Mouse (Mus musculus) limb, embryonic 13.5 days (tissue): ENCODE measurements around the gene Phlda2. TPM values are rescaled to one million over a fixed set of nuclear protein-coding genes. Genes with fewer than 3 reads are reported as not detected.

Experiments
- ATAC-seq: fragments of 200-750 bp; cut with Nextera tagmentation; 2 replicates; pipeline ENCODE4 v1.8.0; 2017; ENCODE audit warnings: low read depth, moderate number of reproducible peaks, moderate TSS enrichment; ENCODE audit not compliant: low FRiP score
- H3K27ac ChIP-seq: fragments of 300-500 bp; sonication (generic); 2 replicates; pipeline ENCODE4 v1.5.1; 2015; ENCODE audit warnings: inconsistent platforms, mild to moderate bottlenecking, moderate library complexity
- H3K27me3 ChIP-seq: fragments of 300-500 bp; sonication (generic); 2 replicates; pipeline ENCODE4 v1.6.1; 2015; ENCODE audit warnings: mild to moderate bottlenecking, inconsistent platforms
- H3K36me3 ChIP-seq: fragments of 300-500 bp; sonication (generic); 2 replicates; pipeline ENCODE4 v1.6.1; 2015; ENCODE audit warnings: inconsistent platforms, mild to moderate bottlenecking, moderate library complexity
- H3K4me1 ChIP-seq: fragments of 300-500 bp; sonication (generic); 2 replicates; pipeline ENCODE4 v1.6.1; 2015; ENCODE audit warnings: inconsistent platforms
- H3K4me2 ChIP-seq: fragments of 300-500 bp; sonication (generic); replicated peaks from 2 replicates; pipeline ENCODE4 v1.6.1; 2015; ENCODE audit warnings: inconsistent platforms, mild to moderate bottlenecking, moderate library complexity
- H3K4me3 ChIP-seq: fragments of 300-500 bp; sonication (generic); 2 replicates; pipeline ENCODE4 v1.5.1; 2015; ENCODE audit warnings: moderate library complexity, mild to moderate bottlenecking, inconsistent platforms
- H3K9ac ChIP-seq: fragments of 300-500 bp; sonication (generic); 2 replicates; pipeline ENCODE4 v1.6.1; 2015; ENCODE audit warnings: mild to moderate bottlenecking, inconsistent platforms
- H3K9me3 ChIP-seq: fragments of 300-500 bp; sonication (generic); 2 replicates; pipeline ENCODE4 v1.6.1; 2016; ENCODE audit warnings: inconsistent platforms
- WGBS: fragments of 180-500 bp; shearing (Covaris S2); methylation state at CpG from one replicate; pipeline ENCODE4 v1.1.7; 2015; 5-methylcytosine and 5-hydroxymethylcytosine counted together
- polyA plus RNA-seq: library from polyadenylated mRNA; unstranded; fragments of >200 nt; fragmentation: Nextera tagmentation; extraction: Ambion mirVana; gene quantifications from 2 replicates; pipeline ENCODE4 v1.2.1, GENCODE M21; 2015

The Phlda2 gene
- polyA plus RNA-seq, 1 experiment from 2014 or later, result 23.2 TPM

GRCm38 (mm10) chr7:143514416-143514768 is 11.4 kb upstream of the Phlda2 start:
- no peak overlapping the region for H3K9ac ChIP-seq
- no peaks in the 10 kb centered on the region for H3K27me3 ChIP-seq
- H3K4me3 ChIP-seq, result no peak overlapping the region
- H3K36me3 ChIP-seq, result peaks cover 78% of the 10 kb centered on the region
- H3K27ac ChIP-seq, result no peak overlapping the region
- no peak overlapping the region for H3K4me2 ChIP-seq
- 95% methylated on average over 4 of the region's 4 CpGs for WGBS
- H3K9me3 ChIP-seq, result no peaks in the 10 kb centered on the region
- no peak for ATAC-seq
- H3K4me1 ChIP-seq, result no peaks in the 10 kb centered on the region

DNA sequence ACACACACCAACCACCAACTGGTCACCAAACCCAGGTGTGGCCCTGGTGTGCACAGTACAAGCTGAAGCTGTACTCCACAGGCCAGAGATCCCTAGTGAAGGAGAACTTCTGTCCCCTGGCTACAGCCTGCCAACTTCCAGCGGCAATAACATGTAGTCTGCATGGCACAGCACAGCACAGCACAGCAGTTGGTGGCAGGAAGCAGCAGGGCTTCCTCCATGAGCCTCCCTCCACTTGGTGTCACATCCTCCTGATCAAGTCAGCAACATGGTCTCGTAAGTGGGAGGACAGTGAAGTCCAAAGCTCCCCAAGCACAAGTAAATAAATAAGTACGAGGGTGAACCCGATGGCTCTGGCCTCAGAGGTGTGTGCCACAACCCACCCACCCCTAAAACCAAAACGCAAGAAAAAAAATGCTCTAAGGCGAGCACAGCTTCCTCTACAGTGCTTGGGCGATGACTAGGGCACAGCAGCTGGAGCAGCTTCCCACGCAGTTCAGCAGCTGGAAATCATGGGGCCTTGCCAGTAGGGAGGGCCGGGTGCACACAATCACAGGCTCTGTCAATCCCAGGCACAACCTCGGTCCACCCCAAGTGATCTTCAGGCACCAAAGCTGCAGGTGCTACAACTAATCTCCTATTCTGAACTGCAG is 10.9 kb upstream of the Phlda2 start:
- H3K36me3 ChIP-seq, result peaks cover 73% of the 10 kb centered on the region
- H3K9ac ChIP-seq, result no peak overlapping the region
- no peaks in the 10 kb centered on the region for H3K27me3 ChIP-seq
- no peaks in the 10 kb centered on the region for H3K4me1 ChIP-seq
- 0 out of 2 replicates have a peak, but pooled peaks have one; percentile 24 for ATAC-seq
- H3K9me3 ChIP-seq, result no peaks in the 10 kb centered on the region
- no peak overlapping the region for H3K27ac ChIP-seq
- 89% methylated on average over 10 of the region's 10 CpGs for WGBS
- H3K4me2 ChIP-seq, result no peak overlapping the region
- no peak overlapping the region for H3K4me3 ChIP-seq

DNA sequence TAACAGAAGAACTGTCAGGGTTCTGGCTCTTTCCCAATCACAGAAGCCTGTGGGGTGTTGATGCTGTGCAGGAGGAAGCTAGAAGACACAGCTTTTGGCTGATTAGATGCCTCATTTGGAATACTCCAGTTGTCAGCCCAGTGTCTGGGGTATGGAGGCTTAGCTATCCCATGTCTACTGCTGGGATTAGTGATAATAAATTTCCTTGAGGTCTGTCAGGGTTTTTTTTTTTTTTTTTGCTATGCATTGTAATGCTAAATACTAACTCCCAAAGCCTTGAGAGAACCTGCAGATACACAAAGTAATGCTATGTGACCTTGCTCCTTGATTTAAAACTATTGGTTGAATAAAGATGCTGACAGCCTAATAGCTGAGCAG is 8.4 kb upstream of the Phlda2 start:
- no peak overlapping the region for H3K27ac ChIP-seq
- H3K4me2 ChIP-seq, result no peak overlapping the region
- H3K4me1 ChIP-seq, result no peaks in the 10 kb centered on the region
- no peak overlapping the region for H3K4me3 ChIP-seq
- no peak for ATAC-seq
- 0 out of 2 replicates have a peak, but pooled peaks cover 6% of the 10 kb centered on the region for H3K27me3 ChIP-seq
- no peak overlapping the region for H3K9ac ChIP-seq
- no peaks in the 10 kb centered on the region for H3K9me3 ChIP-seq
- peaks cover 48% of the 10 kb centered on the region for H3K36me3 ChIP-seq

DNA sequence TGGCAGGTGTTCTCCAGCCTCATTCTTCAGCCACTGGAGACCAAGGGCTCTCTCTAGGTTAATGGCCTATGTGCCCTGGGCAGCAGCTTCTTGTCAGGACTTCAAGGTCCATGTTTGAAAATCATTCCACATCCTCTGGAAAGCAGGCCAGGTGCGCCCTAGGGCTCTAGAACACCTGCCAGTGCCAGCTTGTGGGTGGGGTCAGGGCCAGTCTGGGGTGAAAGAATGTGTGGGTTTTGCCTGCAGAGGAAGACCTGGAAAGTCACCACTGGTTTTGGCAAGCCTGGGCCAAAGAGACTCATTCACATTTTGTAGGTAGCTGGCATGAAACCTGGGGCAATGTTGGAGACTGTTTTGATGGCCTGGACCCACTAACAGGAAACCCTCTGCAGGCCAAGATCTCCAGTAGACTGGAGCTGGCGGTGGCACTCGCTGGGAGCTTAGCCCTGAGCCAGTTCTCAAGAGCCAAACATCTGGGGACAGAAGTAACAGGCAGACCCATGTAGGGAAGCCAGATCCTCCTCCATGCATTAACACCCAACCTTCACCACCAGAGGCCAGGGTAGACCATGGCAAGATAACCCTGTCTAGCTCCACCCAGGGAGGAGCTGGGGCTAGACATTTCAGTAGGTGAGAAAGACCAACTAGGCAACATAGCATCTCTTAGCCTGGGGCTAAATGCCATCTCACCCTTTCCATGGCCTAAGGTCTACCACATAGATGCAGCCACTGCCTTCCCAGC is 7.8 kb upstream of the Phlda2 start:
- peaks cover 42% of the 10 kb centered on the region for H3K36me3 ChIP-seq

GRCm38 (mm10) chr7:143509566-143509965 is 6.6 kb upstream of the Phlda2 start:
- ATAC-seq, result no peak
- H3K4me3 ChIP-seq, result no peak overlapping the region
- peaks cover 30% of the 10 kb centered on the region for H3K36me3 ChIP-seq
- H3K4me1 ChIP-seq, result no peaks in the 10 kb centered on the region
- 81% methylated on average over 1 of the region's 1 CpGs for WGBS
- H3K27ac ChIP-seq, result no peak overlapping the region
- no peak overlapping the region for H3K9ac ChIP-seq
- no peaks in the 10 kb centered on the region for H3K9me3 ChIP-seq
- no peak overlapping the region for H3K4me2 ChIP-seq
- H3K27me3 ChIP-seq, result peaks cover 12% of the 10 kb centered on the region

More for the DNA sequence above, 7.8 kb upstream of the Phlda2 start:
- no peak overlapping the region for H3K4me3 ChIP-seq
- H3K9ac ChIP-seq, result no peak overlapping the region
- H3K4me2 ChIP-seq, result no peak overlapping the region
- no peak for ATAC-seq
- H3K4me1 ChIP-seq, result no peaks in the 10 kb centered on the region
- H3K27ac ChIP-seq, result no peak overlapping the region
- H3K27me3 ChIP-seq, result 0 out of 2 replicates have a peak, but pooled peaks cover 6% of the 10 kb centered on the region
- 90% methylated on average over 3 of the region's 3 CpGs for WGBS
- no peaks in the 10 kb centered on the region for H3K9me3 ChIP-seq

GRCm38 (mm10) chr7:143506675-143507074 is 3.7 kb upstream of the Phlda2 start:
- Histone ChIP-seq H3K4me2 (no peak overlapping the region), H3K9ac (no peak overlapping the region), H3K27ac (no peak overlapping the region), H3K4me3 (no peak overlapping the region), H3K9me3 (no peaks in the 10 kb centered on the region), H3K36me3 (0 out of 2 replicates have a peak, but pooled peaks cover 3% of the 10 kb centered on the region), H3K4me1 (peaks cover 5% of the 10 kb centered on the region), H3K27me3 (peaks cover 38% of the 10 kb centered on the region)
- 32% methylated on average over 7 of the region's 7 CpGs for whole genome bisulfite sequencing
- no peak for ATAC-seq

- no peaks in the 10 kb centered on the region for H3K9me3 ChIP-seq
- H3K4me2 ChIP-seq, result no peak overlapping the region
- H3K4me3 ChIP-seq, result no peak overlapping the region
- no peak for ATAC-seq
- no peak overlapping the region for H3K9ac ChIP-seq
- peaks cover 42% of the 10 kb centered on the region for H3K27me3 ChIP-seq
- no peak overlapping the region for H3K27ac ChIP-seq
- 0 out of 2 replicates have a peak, but pooled peaks cover 3% of the 10 kb centered on the region for H3K36me3 ChIP-seq
- H3K4me1 ChIP-seq, result peaks cover 10% of the 10 kb centered on the region
- 66% methylated on average over 7 of the region's 7 CpGs for WGBS
These were observed 3.3 kb upstream of the Phlda2 start for GRCm38 (mm10) chr7:143506271-143506670.

GRCm38 (mm10) chr7:143505823-143506222 is 2.9 kb upstream of the Phlda2 start:
- ATAC-seq, result no peak
- no peaks in the 10 kb centered on the region for H3K9me3 ChIP-seq
- 0 out of 2 replicates have a peak, but pooled peaks cover 3% of the 10 kb centered on the region for H3K36me3 ChIP-seq
- no peak overlapping the region for H3K4me3 ChIP-seq
- peaks cover 11% of the 10 kb centered on the region for H3K4me1 ChIP-seq
- H3K4me2 ChIP-seq, result no peak overlapping the region
- peaks cover 47% of the 10 kb centered on the region for H3K27me3 ChIP-seq
- H3K27ac ChIP-seq, result no peak overlapping the region
- 26% methylated on average over 11 of the region's 11 CpGs for WGBS
- H3K9ac ChIP-seq, result no peak overlapping the region

- H3K27me3 ChIP-seq, result peaks cover 51% of the 10 kb centered on the region
- 0 out of 2 replicates have a peak, but pooled peaks cover 3% of the 10 kb centered on the region for H3K36me3 ChIP-seq
- no peak overlapping the region for H3K4me2 ChIP-seq
- no peak for ATAC-seq
- no peak overlapping the region for H3K9ac ChIP-seq
- no peaks in the 10 kb centered on the region for H3K9me3 ChIP-seq
- H3K27ac ChIP-seq, result no peak overlapping the region
- H3K4me1 ChIP-seq, result peaks cover 11% of the 10 kb centered on the region
- no peak overlapping the region for H3K4me3 ChIP-seq
- WGBS, result 90% methylated on average over 2 of the region's 2 CpGs
These were observed 2.5 kb upstream of the Phlda2 start for GRCm38 (mm10) chr7:143505411-143505810.

DNA sequence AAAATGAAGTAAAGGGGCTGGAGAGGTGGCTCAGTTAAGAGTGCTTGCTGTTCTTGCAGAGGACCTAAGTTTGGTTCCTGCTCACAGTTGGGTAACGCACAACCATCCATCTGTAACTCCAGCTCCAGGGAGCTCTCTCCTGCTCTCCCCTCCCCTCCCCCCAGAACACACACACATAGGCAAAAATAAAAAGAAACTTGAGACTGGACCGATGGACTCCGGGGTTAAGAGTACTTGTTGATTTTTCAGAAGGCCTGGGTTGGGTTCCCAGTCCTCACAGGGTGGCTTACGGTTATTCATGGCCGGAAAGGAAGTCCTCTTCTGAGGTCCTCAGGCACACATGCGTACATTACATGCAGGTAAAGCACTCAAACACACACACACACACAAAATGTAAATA is 976 bp upstream of the Phlda2 start:
- H3K9ac ChIP-seq, result no peak overlapping the region
- 82% methylated on average over 6 of the region's 6 CpGs for WGBS
- H3K27ac ChIP-seq, result no peak overlapping the region
- H3K27me3 ChIP-seq, result peaks cover 64% of the 10 kb centered on the region
- H3K4me2 ChIP-seq, result no peak overlapping the region
- H3K36me3 ChIP-seq, result no peaks in the 10 kb centered on the region
- ATAC-seq, result no peak
- no peaks in the 10 kb centered on the region for H3K9me3 ChIP-seq
- peaks cover 11% of the 10 kb centered on the region for H3K4me1 ChIP-seq
- no peak overlapping the region for H3K4me3 ChIP-seq

- Histone ChIP-seq H3K4me1 (peaks cover 11% of the 10 kb centered on the region), H3K9ac (peak overlapping the region; percentile 68), H3K4me3 (peak overlapping the region; percentile 54), H3K9me3 (no peaks in the 10 kb centered on the region), H3K27me3 (peaks cover 62% of the 10 kb centered on the region), H3K36me3 (no peaks in the 10 kb centered on the region), H3K27ac (no peak overlapping the region), H3K4me2 (peak overlapping the region; percentile 81)
- ATAC-seq, result no peak
- 4% methylated on average over 55 of the region's 55 CpGs for WGBS
These were observed 1.1 kb downstream of the Phlda2 start for GRCm38 (mm10) chr7:143501643-143502417.

DNA sequence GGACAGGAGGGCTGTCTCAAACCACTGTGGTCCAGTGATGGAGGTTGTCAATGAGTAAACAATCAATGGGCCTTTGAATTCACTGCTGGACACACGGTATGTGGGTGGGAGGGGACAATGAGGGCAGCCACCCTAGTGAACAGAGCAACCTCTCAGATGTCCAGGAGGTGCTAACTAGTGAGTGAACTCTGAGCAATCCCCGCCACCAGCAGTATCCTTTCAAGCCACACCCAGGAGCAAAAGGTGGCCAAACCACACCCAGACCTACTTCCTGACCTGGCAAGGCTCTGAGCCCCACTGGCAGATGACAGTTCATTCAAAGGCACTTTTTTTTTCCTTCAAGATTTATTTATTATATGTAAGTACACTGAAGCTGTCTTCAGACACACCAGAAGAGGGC is 2.0 kb downstream of the Phlda2 start:
- Histone ChIP-seq H3K4me1 (peaks cover 11% of the 10 kb centered on the region), H3K36me3 (no peaks in the 10 kb centered on the region), H3K27me3 (peaks cover 62% of the 10 kb centered on the region), H3K27ac (no peak overlapping the region), H3K4me3 (peak overlapping the region; percentile 54), H3K4me2 (peak overlapping the region; percentile 81), H3K9me3 (no peaks in the 10 kb centered on the region), H3K9ac (no peak overlapping the region)
- 18% methylated on average over 2 of the region's 2 CpGs for WGBS
- no peak for ATAC-seq
